Mouse (Mus musculus) embryonic facial prominence, embryonic 14.5 days (tissue): ENCODE data around the gene Naxe. TPM values are rescaled to one million over a fixed set of nuclear protein-coding genes. Genes with fewer than 3 reads are reported as not detected.
A peak's percentile ranks its signal among the peaks of the same experiment; 100 is the strongest.

Experiments used
- ATAC-seq: fragments of 200-750 bp; cut with Nextera tagmentation; 2 replicates; pipeline ENCODE4 v1.8.0; 2017; ENCODE audit warnings: low read depth, moderate number of reproducible peaks, moderate TSS enrichment
- DNase-seq: peaks from one replicate; pipeline ENCODE4 v3.0.0-alpha.2; 2015; ENCODE audit warnings: low spot score
- H3K27ac ChIP-seq: fragments of 300-500 bp; sonication (generic); replicated peaks from 2 replicates; pipeline ENCODE4 v1.5.1; 2014; ENCODE audit warnings: low read depth, mild to moderate bottlenecking, low read length, moderate library complexity
- H3K27me3 ChIP-seq: fragments of 300-500 bp; sonication (generic); replicated peaks from 2 replicates; pipeline ENCODE4 v1.6.1; 2014; ENCODE audit warnings: low read length; ENCODE audit not compliant: control insufficient read depth, insufficient read depth
- H3K36me3 ChIP-seq: fragments of 300-500 bp; sonication (generic); 2 replicates; pipeline ENCODE4 v1.6.1; 2014; ENCODE audit warnings: low read length, mixed read lengths; ENCODE audit not compliant: control insufficient read depth, insufficient read depth
- H3K4me1 ChIP-seq: fragments of 300-500 bp; sonication (generic); 2 replicates; pipeline ENCODE4 v1.6.1; 2014; ENCODE audit warnings: antibody characterized with exemption, low read length; ENCODE audit not compliant: control insufficient read depth, insufficient read depth
- H3K4me2 ChIP-seq: fragments of 300-500 bp; sonication (generic); 2 replicates; pipeline ENCODE4 v1.6.1; 2014; ENCODE audit warnings: low read depth, mild to moderate bottlenecking, low read length, moderate library complexity, mixed read lengths
- H3K4me3 ChIP-seq: fragments of 300-500 bp; sonication (generic); 2 replicates; pipeline ENCODE4 v1.5.1; 2014; ENCODE audit warnings: low read depth, mild to moderate bottlenecking, low read length
- H3K9ac ChIP-seq: fragments of 300-500 bp; sonication (generic); 2 replicates; pipeline ENCODE4 v1.6.1; 2014; ENCODE audit warnings: low read depth, mild to moderate bottlenecking, low read length, moderate library complexity, mixed read lengths
- H3K9me3 ChIP-seq: fragments of 300-500 bp; sonication (generic); 2 replicates; pipeline ENCODE4 v1.6.1; 2016; ENCODE audit warnings: low read length; ENCODE audit not compliant: control insufficient read depth
- WGBS: fragments of 180-500 bp; shearing (Covaris S2); extraction: QIAGEN DNeasy Blood & Tissue Kit; methylation state at CpG from one replicate; pipeline ENCODE4 v1.1.7; 2014; 5-methylcytosine and 5-hydroxymethylcytosine counted together
- polyA plus RNA-seq: library from polyadenylated mRNA; unstranded; fragments of >200 nt; fragmentation: Nextera tagmentation; extraction: Ambion mirVana; gene quantifications from 2 replicates; pipeline ENCODE4 v1.2.1, GENCODE M21; 2014

Gene Naxe
- polyA plus RNA-seq, 1 experiment from 2014 or later: 179 TPM

GRCm38 (mm10) chr3:88090106-88090505 lies 31.8 kb upstream of the Naxe start:
- WGBS: 92% methylated on average over 7 of the region's 7 CpGs
- Histone ChIP-seq H3K9me3 (no peaks in the 10 kb centered on the region), H3K9ac (no peak overlapping the region), H3K4me2 (no peak overlapping the region), H3K4me3 (no peak overlapping the region), H3K36me3 (peaks cover 75% of the 10 kb centered on the region), H3K4me1 (no peaks in the 10 kb centered on the region), H3K27ac (no peak overlapping the region), H3K27me3 (no peaks in the 10 kb centered on the region)
- DNase-seq: no peak
- no peak for ATAC-seq

- H3K9me3 ChIP-seq: no peaks in the 10 kb centered on the region
- ATAC-seq (no peak), DNase-seq (peak; percentile 33)
- H3K4me1 ChIP-seq: 0 out of 2 replicates have a peak, but pooled peaks cover 2% of the 10 kb centered on the region
- H3K27me3 ChIP-seq: no peaks in the 10 kb centered on the region
- H3K9ac ChIP-seq: no peak overlapping the region
- H3K4me2 ChIP-seq: no peak overlapping the region
- WGBS: 84% methylated on average over 1 of the region's 1 CpGs
- H3K27ac ChIP-seq: no peak overlapping the region
- H3K4me3 ChIP-seq: no peak overlapping the region
- H3K36me3 ChIP-seq: peaks cover 60% of the 10 kb centered on the region
These were observed 29.4 kb upstream of the Naxe start for GRCm38 (mm10) chr3:88087688-88088087.

GRCm38 (mm10) chr3:88085459-88085858 lies 27.2 kb upstream of the Naxe start:
- Histone ChIP-seq H3K27ac (0 out of 2 replicates have a peak overlapping the region, but pooled peaks have one; percentile 29), H3K36me3 (peaks cover 39% of the 10 kb centered on the region), H3K9ac (no peak overlapping the region), H3K4me3 (no peak overlapping the region), H3K27me3 (no peaks in the 10 kb centered on the region), H3K4me1 (0 out of 2 replicates have a peak, but pooled peaks cover 7% of the 10 kb centered on the region), H3K9me3 (no peaks in the 10 kb centered on the region), H3K4me2 (no peak overlapping the region)
- 52% methylated on average over 5 of the region's 9 CpGs for WGBS
- no peak for ATAC-seq
- no peak for DNase-seq

GRCm38 (mm10) chr3:88084001-88084400 lies 25.7 kb upstream of the Naxe start:
- 87% methylated on average over 2 of the region's 2 CpGs for WGBS
- H3K27me3 ChIP-seq: no peaks in the 10 kb centered on the region
- no peak overlapping the region for H3K9ac ChIP-seq
- no peak for DNase-seq
- ATAC-seq: no peak
- 0 out of 2 replicates have a peak, but pooled peaks cover 7% of the 10 kb centered on the region for H3K4me1 ChIP-seq
- peaks cover 25% of the 10 kb centered on the region for H3K36me3 ChIP-seq
- H3K9me3 ChIP-seq: no peaks in the 10 kb centered on the region
- no peak overlapping the region for H3K27ac ChIP-seq
- H3K4me2 ChIP-seq: no peak overlapping the region
- no peak overlapping the region for H3K4me3 ChIP-seq

GRCm38 (mm10) chr3:88082663-88083062 lies 24.4 kb upstream of the Naxe start:
- Histone ChIP-seq H3K27me3 (no peaks in the 10 kb centered on the region), H3K27ac (no peak overlapping the region), H3K4me1 (0 out of 2 replicates have a peak, but pooled peaks cover 7% of the 10 kb centered on the region), H3K4me3 (peak overlapping the region; percentile 59), H3K9me3 (no peaks in the 10 kb centered on the region), H3K9ac (peak overlapping the region; percentile 56; the same call in 1 of the 2 replicates), H3K4me2 (peak overlapping the region; percentile 63), H3K36me3 (0 out of 2 replicates have a peak, but pooled peaks cover 14% of the 10 kb centered on the region)
- WGBS: 13% methylated on average over 4 of the region's 4 CpGs
- ATAC-seq (0 out of 2 replicates have a peak, but pooled peaks have one; percentile 30), DNase-seq (peak; percentile 67)

GRCm38 (mm10) chr3:88082224-88082618 lies 23.9 kb upstream of the Naxe start:
- DNase-seq (no peak), ATAC-seq (no peak)
- peak overlapping the region; percentile 63 for H3K4me2 ChIP-seq
- H3K27me3 ChIP-seq: no peaks in the 10 kb centered on the region
- H3K9me3 ChIP-seq: no peaks in the 10 kb centered on the region
- 2% methylated on average over 13 of the region's 13 CpGs for WGBS
- 0 out of 2 replicates have a peak, but pooled peaks cover 7% of the 10 kb centered on the region for H3K4me1 ChIP-seq
- H3K36me3 ChIP-seq: 0 out of 2 replicates have a peak, but pooled peaks cover 14% of the 10 kb centered on the region
- H3K4me3 ChIP-seq: peak overlapping the region; percentile 59
- H3K9ac ChIP-seq: peak overlapping the region; percentile 56
- no peak overlapping the region for H3K27ac ChIP-seq

GRCm38 (mm10) chr3:88081345-88082223 lies 23.3 kb upstream of the Naxe start, which contains the start of gene Iqgap3:
TSS of gene Iqgap3 (plus strand) at chr3:88081971.
- Histone ChIP-seq H3K27me3 (no peaks in the 10 kb centered on the region), H3K4me2 (peak within 1 kb of the TSS; percentile 63), H3K27ac (peak within 1 kb of the TSS; percentile 55; the same call in 1 of the 2 replicates), H3K4me3 (peak within 1 kb of the TSS; percentile 59), H3K9me3 (no peaks in the 10 kb centered on the region), H3K4me1 (0 out of 2 replicates have a peak, but pooled peaks cover 7% of the 10 kb centered on the region), H3K36me3 (0 out of 2 replicates have a peak, but pooled peaks cover 11% of the 10 kb centered on the region), H3K9ac (peak within 1 kb of the TSS; percentile 56)
- 22% methylated on average over 28 of the region's 33 CpGs for WGBS
- DNase-seq (peak; percentile 97), ATAC-seq (peak; percentile 88)

- 0 out of 2 replicates have a peak, but pooled peaks cover 7% of the 10 kb centered on the region for H3K4me1 ChIP-seq
- no peaks in the 10 kb centered on the region for H3K36me3 ChIP-seq
- H3K27me3 ChIP-seq: no peaks in the 10 kb centered on the region
- H3K9me3 ChIP-seq: no peaks in the 10 kb centered on the region
- DNase-seq (peak; percentile 39), ATAC-seq (peak; percentile 77; the same call in 1 of the 2 replicates)
- no peak within 1 kb of the TSS for H3K4me3 ChIP-seq
- H3K4me2 ChIP-seq: no peak within 1 kb of the TSS
- WGBS: 72% methylated on average over 4 of the region's 4 CpGs
- no peak within 1 kb of the TSS for H3K27ac ChIP-seq
- no peak within 1 kb of the TSS for H3K9ac ChIP-seq
These were observed 19.9 kb upstream of the Naxe start, which contains the start of gene Ttc24 for GRCm38 (mm10) chr3:88078204-88078603. TSS of gene Ttc24 (minus strand) at chr3:88078304.
